Mouse (Mus musculus): ENCODE data around the gene Zfp462. TPM values are rescaled to one million over a fixed set of nuclear protein-coding genes. Genes with fewer than 3 reads are reported as not detected.

Gene Zfp462
- polyA plus RNA-seq, 2 experiments: 0.05 to 0.35 TPM

DNA sequence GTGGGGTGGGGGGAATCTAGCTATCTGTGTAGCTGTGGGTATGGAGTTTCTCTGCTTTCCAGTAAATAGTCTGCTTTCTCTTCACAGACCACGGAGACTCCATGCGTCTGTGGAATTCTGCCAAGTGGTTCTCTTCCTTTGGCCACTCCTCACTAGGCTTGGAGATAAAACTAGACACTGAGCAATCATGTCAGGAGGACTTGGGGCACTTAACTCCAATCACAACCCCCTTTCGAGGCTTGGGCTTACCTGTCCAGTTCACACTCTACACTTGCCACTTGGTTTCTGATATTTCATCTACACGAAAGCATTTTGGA, 180.8 kb downstream of the Zfp462 start:
- Histone ChIP-seq H3K27me3 (ENCODE audit: control insufficient read depth, insufficient read depth, low read length) (no peaks in the 10 kb centered on the region), H3K4me2 (ENCODE audit: low read depth) (no peak overlapping the region), H3K4me1 (replicated peaks; ENCODE audit: control insufficient read depth in 2 of 2, insufficient read depth in 2 of 2, low read length in 1 of 2) (0 out of 4 replicates have a peak, but pooled peaks cover 0 to 3% of the 10 kb centered on the region in 2 experiments), H3K9ac (replicated peaks) (no peak overlapping the region), H3K27ac (no peak overlapping the region), H3K9me3 (ENCODE audit: control insufficient read depth, low read length) (no peaks in the 10 kb centered on the region), H3K4me3 (ENCODE audit: insufficient read depth in 1 of 2, low read depth in 2 of 2, low read length in 2 of 2) (no peak overlapping the region), H3K36me3 (replicated peaks; ENCODE audit: control insufficient read depth, insufficient read depth, low read depth) (no peaks in the 10 kb centered on the region)
- 55% methylated on average over 4 of the region's 4 CpGs for WGBS (ENCODE audit: insufficient replicate concordance)
- DNase-seq (ENCODE audit: low read depth in 3 of 3, low spot score in 3 of 3) (no peak), ATAC-seq (ENCODE audit: insufficient read depth) (no peak)
- TF ChIP-seq EP300 (IDR thresholded peaks at IDR 0.05; ENCODE audit: low read depth) (no peak), CTCF (IDR thresholded peaks at IDR 0.05; ENCODE audit: low read depth) (no peak)

DNA sequence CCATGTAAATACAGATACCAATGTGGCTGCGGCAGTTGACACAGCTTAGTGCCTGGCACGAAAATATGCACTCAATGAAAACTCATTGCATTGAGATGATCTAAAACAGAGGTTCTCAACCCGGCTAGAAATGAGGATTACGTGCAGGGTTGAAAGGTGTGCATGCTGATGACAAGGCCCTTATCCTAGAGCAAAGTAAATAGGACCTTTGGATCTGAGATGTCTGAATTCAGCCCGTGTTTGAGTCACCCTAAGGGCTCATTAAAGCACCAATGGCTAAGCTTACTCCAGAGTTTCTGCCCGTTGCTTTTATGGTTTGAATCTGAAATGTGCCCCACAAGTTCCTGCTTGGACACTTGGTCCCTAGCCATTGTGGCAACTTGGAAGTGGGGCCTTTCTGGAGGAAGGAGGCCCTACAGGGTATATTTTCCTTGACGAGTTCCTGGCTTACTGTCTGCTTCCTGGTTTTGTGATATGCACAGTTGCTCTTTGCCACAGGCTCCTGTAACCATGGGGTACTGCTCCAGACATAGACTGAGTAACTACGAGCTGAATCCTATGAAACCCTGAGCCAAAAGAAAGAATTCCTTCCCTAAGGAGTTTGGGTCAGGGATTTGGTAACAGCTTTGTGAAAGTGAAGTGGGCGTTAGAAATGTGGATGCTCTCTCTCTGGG, 182.5 kb downstream of the Zfp462 start:
- no peak for ATAC-seq (ENCODE audit: insufficient read depth)
- no peak overlapping the region for H3K4me3 ChIP-seq (ENCODE audit: insufficient read depth in 1 of 2, low read depth in 2 of 2, low read length in 2 of 2)
- no peak overlapping the region for H3K9ac ChIP-seq (replicated peaks)
- H3K27ac ChIP-seq: no peak overlapping the region
- H3K27me3 ChIP-seq (ENCODE audit: control insufficient read depth, insufficient read depth, low read length): no peaks in the 10 kb centered on the region
- no peak overlapping the region for H3K4me2 ChIP-seq (ENCODE audit: low read depth)
- no peak for DNase-seq (ENCODE audit: low read depth in 3 of 3, low spot score in 3 of 3)
- WGBS (ENCODE audit: insufficient replicate concordance): 53% methylated on average over 9 of the region's 9 CpGs
- no peaks in the 10 kb centered on the region for H3K36me3 ChIP-seq (replicated peaks; ENCODE audit: control insufficient read depth, insufficient read depth, low read depth)
- H3K9me3 ChIP-seq (ENCODE audit: control insufficient read depth, low read length): no peaks in the 10 kb centered on the region
- H3K4me1 ChIP-seq (replicated peaks; ENCODE audit: control insufficient read depth in 2 of 2, insufficient read depth in 2 of 2, low read length in 1 of 2): 0 out of 4 replicates have a peak, but pooled peaks cover 0 to 3% of the 10 kb centered on the region in 2 experiments
- TF ChIP-seq EP300 (IDR thresholded peaks at IDR 0.05; ENCODE audit: low read depth): no peak
- TF ChIP-seq CTCF (IDR thresholded peaks at IDR 0.05; ENCODE audit: low read depth): no peak

DNA sequence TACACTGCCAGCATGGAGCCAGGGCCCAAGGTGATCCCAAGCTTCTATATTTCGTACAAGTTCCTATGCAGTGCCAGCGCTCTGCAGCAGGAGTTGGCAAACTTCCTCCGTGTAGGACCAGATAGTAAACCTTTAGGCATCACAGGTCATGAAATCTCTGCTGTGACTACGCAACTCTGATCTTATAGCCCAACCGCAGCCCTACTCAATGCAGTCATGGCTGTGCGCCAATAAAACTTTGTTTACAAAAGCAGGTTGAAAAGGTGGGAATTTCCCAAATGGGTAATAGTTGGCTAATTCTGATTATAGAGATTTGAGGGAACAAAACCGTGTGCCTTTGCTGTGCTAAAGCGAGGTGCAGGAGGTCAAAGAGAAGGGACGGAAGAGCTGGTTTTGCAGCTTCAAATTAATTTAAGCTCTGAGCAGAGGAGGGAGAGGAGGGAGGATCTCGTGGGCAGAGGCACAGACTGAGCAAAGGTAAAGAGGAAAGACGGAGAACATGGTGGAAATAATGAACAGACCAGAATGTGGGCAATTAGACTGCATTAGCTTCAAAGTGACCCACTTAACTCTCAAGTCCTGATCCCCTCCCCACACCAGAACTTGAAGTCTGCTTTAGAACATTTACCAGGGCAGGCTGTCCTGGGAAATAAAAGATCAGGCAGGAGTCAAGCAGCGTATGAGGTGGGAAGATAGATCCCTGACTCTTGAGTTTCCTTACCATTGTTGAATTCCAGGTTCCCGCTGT, 183.4 kb downstream of the Zfp462 start:
- Histone ChIP-seq H3K9ac (replicated peaks) (no peak overlapping the region), H3K36me3 (replicated peaks; ENCODE audit: control insufficient read depth, insufficient read depth, low read depth) (no peaks in the 10 kb centered on the region), H3K4me1 (replicated peaks; ENCODE audit: control insufficient read depth in 2 of 2, insufficient read depth in 2 of 2, low read length in 1 of 2) (0 out of 4 replicates have a peak, but pooled peaks cover 0 to 3% of the 10 kb centered on the region in 2 experiments), H3K27me3 (ENCODE audit: control insufficient read depth, insufficient read depth, low read length) (no peaks in the 10 kb centered on the region), H3K4me2 (ENCODE audit: low read depth) (no peak overlapping the region), H3K4me3 (ENCODE audit: insufficient read depth in 1 of 2, low read depth in 2 of 2, low read length in 2 of 2) (no peak overlapping the region), H3K27ac (no peak overlapping the region), H3K9me3 (ENCODE audit: control insufficient read depth, low read length) (no peaks in the 10 kb centered on the region)
- WGBS (ENCODE audit: insufficient replicate concordance): 64% methylated on average over 13 of the region's 13 CpGs
- no peak for TF ChIP-seq CTCF (IDR thresholded peaks at IDR 0.05; ENCODE audit: low read depth)
- no peak for TF ChIP-seq EP300 (IDR thresholded peaks at IDR 0.05; ENCODE audit: low read depth)
- ATAC-seq (ENCODE audit: insufficient read depth): no peak
- DNase-seq (ENCODE audit: low read depth in 3 of 3, low spot score in 3 of 3): no peak
